Mouse (Mus musculus) left cerebral cortex, postnatal 25 days (tissue): ENCODE measurements around the gene Trip6. TPM values are rescaled to one million over a fixed set of nuclear protein-coding genes. Genes with fewer than 3 reads are reported as not detected.

Experiments
- DNase-seq, 2 experiments: peaks; one replicate each; pipeline ENCODE4 v3.0.0; 2022; ENCODE audit warnings: low spot score in 2 of 2, mixed read lengths in 1 of 2
- intact Hi-C: fragments of 180-260 bp; cut with DNase I; formaldehyde crosslinking; loops from one replicate; pipeline ENCODE4 v1.15.1; 2025
- total RNA-seq, 2 experiments: library from RNA; stranded (reverse); gene quantifications; 2 replicates each; pipeline ENCODE4 v1.2.3; 2021

Gene Trip6
- 1 to 10 TPM; 4.3 to 5.9 TPM for total RNA-seq

GRCm38 (mm10) chr5:137314193-137315083 is at the start of gene Trip6:
Gene Trip6, minus strand, starts transcription at chr5:137314404.
- DNase-seq: peak in 1 of 2 experiments; percentile 43
- intact Hi-C loops: no loop called here

GRCm38 (mm10) chr5:137358382-137358781 is 44.2 kb upstream of the Trip6 start:
- no peak for DNase-seq
- intact Hi-C loops: no loop called here

DNA sequence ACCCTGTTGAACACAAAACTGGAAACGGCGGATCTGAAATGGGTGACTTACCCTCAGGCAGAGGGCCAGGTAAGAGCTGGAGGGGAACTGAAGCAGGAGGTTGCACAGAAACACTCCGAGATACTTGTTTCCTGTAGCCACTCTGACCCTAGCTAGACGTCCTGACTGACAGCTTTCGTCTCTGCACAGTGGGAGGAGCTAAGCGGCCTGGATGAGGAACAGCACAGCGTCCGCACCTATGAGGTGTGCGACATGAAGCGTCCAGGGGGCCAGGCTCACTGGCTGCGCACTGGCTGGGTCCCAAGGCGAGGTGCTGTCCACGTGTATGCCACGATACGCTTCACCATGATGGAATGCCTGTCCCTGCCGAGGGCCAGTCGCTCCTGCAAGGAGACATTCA is 39.9 kb upstream of the Trip6 start:
- intact Hi-C loops: no loop called here
- DNase-seq: no peak

- intact Hi-C loops: no loop called here
- DNase-seq: no peak
Observed at GRCm38 (mm10) chr5:137352011-137352975, 38.1 kb upstream of the Trip6 start.

GRCm38 (mm10) chr5:137351394-137351793 is 37.2 kb upstream of the Trip6 start:
- intact Hi-C loops: no loop called here
- no peak for DNase-seq

DNA sequence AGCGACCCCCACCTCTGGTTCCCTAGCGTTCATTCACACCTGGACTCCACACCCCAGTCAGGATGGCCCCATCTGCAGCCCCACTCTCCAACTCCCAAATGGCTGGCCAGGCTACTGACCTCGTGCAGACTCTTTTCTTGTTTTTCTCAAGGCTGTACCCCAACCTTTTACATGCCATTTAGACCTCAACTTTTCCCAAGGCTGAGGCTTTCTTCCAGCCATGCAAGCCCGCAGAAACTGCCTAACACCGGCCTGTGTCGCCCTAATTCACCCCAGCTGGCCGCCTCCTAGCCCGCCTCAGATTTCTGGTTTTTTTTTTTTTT is 36.8 kb upstream of the Trip6 start:
- DNase-seq: no peak
- intact Hi-C loops: no loop called here

DNA sequence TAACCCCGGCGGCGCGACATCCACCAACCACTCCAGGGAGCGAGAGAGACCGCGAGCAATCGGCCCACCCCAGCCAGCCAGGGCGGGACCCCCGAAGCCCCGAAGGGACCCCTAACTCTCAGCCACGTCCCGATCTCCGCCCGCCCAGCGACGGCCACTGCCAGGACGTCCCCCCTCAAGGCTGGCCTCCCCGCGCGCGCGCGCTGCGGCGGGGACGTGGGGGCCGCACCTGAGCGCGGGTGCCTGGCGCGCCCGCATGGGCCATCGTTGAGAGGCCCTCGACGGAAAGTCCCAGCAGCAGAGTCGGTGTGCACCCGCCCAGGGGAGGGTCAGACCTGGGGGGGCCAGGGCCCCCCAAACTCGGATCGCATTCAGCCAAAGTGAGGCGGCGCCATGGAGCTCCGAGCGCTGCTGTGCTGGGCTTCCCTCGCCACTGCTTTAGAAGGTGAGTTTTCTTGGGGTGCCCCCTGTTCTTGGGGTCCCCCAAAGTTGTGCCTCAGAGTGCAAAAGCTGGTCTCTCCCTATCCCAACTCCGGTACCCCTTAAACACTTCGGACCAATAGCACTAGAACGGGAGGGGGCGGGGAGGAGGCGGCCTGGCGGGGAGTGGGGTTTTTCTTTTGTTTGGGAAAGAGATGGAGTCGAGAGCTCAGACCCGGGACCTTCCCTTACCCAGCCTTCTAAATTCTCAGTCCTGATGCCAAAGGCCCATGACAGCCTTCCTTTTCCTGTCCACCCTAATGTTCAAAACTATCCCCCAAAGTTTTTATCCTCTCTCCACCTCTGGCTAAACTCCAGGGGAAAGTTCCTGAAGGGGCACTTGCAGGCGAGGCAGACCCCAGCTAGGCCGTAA is 36.2 kb upstream of the Trip6 start:
- no peak for DNase-seq
- intact Hi-C loops: no loop called here

- intact Hi-C loops: loop anchor here (10.0 kb wide), 1 partner anchor 425 kb away; the partner anchor contains the start of gene Ppp1r35
- peak; percentile 32 to 48 for DNase-seq
Observed at GRCm38 (mm10) chr5:137349384-137350204, 35.4 kb upstream of the Trip6 start, which contains the start of gene Ephb4. Gene Ephb4, plus strand, starts transcription at chr5:137350109.

DNA sequence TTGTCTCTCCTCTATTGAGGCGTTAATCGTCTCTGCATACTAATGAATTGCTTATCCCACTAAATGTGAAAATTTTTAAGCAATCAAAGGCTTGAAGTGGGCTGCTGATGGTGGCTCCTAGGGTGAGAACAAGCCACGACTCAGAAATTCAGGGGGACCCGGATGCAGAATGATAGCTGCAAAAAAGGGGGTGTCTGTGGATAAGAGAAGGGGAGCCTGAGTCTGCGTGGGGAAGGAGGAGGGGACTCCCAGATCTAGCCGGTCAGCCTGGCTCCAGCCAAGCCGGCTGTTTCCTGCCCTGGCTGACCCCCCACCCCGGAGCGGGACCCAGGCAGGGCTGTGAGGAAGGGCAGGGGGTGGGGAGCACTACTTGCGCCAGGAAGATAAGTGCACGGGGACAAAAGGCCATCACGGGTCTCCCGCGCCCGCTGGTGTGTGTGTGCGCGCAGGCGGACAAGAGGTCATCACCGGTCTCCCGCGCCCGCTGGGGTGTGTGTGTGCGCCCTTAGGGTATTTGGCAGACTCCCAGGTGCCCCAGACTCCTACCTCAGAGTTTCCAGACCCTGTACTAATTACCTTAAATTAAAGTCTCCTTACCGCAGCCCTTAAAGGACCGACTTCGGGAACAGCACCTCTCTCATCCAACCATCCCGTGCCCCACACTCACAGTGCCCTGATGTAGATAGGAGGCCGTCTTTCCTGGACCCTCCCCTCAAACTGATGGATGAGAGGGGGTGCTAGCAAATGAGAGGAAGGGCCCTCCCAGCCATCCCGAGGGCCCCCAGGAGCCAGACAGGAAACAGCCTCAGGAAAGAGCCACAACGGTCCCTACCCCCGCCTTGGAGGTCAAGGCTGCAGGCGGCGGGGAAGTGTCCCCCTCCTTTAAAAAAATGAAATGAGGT is 34.5 kb upstream of the Trip6 start:
- intact Hi-C loops: loop anchor here (10.0 kb wide), 1 partner anchor 426 kb away; the partner anchor contains the start of gene Ppp1r35
- DNase-seq: no peak

- intact Hi-C loops: loop anchor here (10.0 kb wide), 1 partner anchor 427 kb away; the partner anchor contains the start of gene Ppp1r35
- no peak for DNase-seq
Observed at GRCm38 (mm10) chr5:137347856-137348255, 33.7 kb upstream of the Trip6 start.

DNA sequence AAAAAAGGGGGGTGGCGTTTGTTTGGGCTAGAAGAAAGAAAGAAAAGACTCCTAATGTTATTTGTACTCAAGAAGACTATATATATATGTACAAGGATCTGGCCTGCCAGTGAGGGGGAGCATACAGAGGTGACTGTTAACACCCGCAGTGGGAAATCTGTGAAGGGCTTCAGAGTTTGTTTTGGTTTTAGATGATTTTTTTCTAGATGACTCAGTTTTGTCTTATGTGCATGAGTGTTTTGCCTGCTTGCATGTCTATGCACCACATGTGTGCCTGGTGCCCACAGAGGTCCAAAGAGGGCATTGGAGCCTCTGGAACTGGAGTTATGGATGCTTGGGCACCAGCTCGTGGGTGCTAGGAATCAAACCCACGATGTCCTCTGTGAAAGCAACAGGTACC is 32.8 kb upstream of the Trip6 start:
- intact Hi-C loops: loop anchor here (10.0 kb wide), 1 partner anchor 428 kb away; the partner anchor contains the start of gene Ppp1r35
- DNase-seq: no peak

GRCm38 (mm10) chr5:137346388-137346787 is 32.2 kb upstream of the Trip6 start:
- intact Hi-C loops: loop anchor here (10.0 kb wide), 1 partner anchor 428 kb away; the partner anchor contains the start of gene Ppp1r35
- DNase-seq: no peak

GRCm38 (mm10) chr5:137345821-137346220 is 31.6 kb upstream of the Trip6 start:
- intact Hi-C loops: loop anchor here (10.0 kb wide), 1 partner anchor 429 kb away; the partner anchor contains the start of gene Ppp1r35
- no peak for DNase-seq

GRCm38 (mm10) chr5:137343869-137344268 is 29.7 kb upstream of the Trip6 start:
- no peak for DNase-seq
- intact Hi-C loops: loop anchor here (10.0 kb wide), 1 partner anchor 431 kb away; the partner anchor contains the start of gene Ppp1r35

DNA sequence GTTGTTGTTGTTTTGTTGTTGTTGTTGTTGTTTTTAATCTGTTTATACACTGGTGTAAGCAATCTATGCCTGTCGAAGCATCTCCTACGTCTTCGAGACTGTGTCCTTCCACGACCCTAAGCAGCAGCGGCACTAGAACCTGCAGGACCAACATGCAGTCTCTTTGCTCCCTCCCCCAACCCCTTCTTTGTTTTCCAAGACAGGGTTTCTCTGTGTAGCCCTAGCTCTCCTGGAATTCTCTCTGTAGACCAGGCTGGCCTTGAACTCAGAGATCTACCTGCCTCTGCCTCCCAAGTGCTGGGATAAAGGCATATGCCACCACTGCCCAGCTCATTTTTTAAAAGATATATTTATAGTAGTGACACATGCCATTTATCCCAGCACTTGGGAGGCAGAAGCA is 29.2 kb upstream of the Trip6 start:
- intact Hi-C loops: loop anchor here (10.0 kb wide), 1 partner anchor 431 kb away; the partner anchor contains the start of gene Ppp1r35
- no peak for DNase-seq

- no peak for DNase-seq
- intact Hi-C loops: loop anchor here (10.0 kb wide), 1 partner anchor 432 kb away; the partner anchor contains the start of gene Ppp1r35
Observed at GRCm38 (mm10) chr5:137342407-137343012, 28.3 kb upstream of the Trip6 start.
